Mouse (Mus musculus) liver, adult (tissue): Measurements from ENCODE around the gene Ttll8.

Experiments used
- GATA4 ChIP-seq: IDR thresholded peaks from 2 replicates; pipeline ENCODE4 v1.6.1; 2014; ENCODE audit warnings: mild to moderate bottlenecking, low read length; ENCODE audit not compliant: insufficient replicate concordance

Gene Ttll8

DNA sequence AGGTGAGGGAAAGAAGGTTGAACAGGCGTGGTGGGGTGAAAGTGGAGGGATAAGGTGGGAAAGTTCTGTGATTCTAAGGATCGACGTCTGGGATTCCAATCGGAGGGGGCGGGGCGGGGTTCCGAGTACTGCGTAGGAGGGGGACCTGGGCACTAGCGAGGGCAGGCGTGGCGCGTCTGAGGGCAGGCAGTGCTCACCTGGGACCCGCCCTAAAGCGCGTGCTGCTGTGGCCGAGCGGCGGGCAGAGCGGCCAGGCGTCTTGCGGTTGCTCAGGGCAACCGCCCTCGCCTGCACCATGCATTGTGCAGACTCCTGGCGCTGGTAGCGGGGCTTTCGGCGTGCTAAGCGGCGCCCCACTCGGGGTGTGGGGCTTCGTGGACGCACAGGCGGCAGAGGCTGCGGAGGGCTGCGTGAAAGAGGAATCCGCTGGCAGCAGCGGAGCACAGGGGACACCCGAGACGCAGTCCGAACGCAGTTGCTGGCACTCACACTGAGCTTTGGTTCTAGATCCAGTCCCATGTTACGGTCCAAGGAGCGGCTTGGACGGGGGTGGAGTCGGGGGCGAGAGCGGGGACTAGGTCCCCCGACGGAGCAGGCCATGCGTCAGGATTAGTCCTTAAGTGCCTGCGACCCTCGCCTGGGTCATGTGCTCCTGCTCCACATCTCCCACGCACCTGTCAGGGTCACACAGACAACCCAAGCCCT lies at the start of gene Ttll8:
Gene Ttll8, minus strand, starts transcription at position 51 of the 705 bp plus-strand sequence.
- TF ChIP-seq GATA4 = no peak

GRCm38 (mm10) chr15:89001245-89001644 lies 47.0 kb upstream of the Ttll8 start:
- TF ChIP-seq GATA4 = no peak

DNA sequence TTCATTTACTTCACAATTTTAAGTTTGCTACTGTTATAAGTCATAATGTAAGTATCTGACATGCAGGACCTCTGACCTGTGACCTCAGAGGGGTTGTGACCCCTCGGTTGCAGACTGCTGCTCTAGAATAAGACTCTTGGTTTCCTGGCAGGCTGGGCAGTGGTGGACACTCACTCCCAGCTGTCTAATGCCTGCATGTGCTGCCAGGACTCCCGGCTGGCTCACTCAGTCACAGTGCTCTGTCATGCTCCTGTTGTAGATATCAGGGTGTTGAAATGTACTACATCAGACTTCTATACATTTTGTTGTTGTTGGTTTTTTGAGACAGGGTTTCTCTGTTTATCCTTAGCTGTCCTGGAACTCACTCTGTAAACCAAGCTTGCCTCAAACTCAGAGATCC lies 46.1 kb upstream of the Ttll8 start:
- TF ChIP-seq GATA4 = no peak

DNA sequence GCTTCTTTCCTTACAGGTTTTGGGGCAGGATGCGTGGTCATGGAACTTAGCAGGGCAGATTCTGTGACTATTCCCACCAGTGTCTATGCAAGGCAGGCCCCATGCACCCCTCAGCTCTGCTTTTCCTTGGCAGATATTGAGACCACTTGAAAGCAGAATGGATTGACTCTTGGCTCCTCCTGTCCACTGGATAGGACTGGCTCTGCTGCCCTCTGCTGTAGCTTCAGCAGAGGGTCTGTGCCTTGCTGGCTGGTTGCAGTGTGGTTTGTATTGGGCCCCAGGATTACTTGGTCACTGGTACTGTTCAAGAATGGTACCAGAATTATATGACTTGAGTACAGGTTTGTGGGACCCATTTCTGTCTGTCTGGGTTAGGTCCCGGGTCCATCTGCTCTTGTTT lies 44.9 kb upstream of the Ttll8 start:
- no peak for TF ChIP-seq GATA4

DNA sequence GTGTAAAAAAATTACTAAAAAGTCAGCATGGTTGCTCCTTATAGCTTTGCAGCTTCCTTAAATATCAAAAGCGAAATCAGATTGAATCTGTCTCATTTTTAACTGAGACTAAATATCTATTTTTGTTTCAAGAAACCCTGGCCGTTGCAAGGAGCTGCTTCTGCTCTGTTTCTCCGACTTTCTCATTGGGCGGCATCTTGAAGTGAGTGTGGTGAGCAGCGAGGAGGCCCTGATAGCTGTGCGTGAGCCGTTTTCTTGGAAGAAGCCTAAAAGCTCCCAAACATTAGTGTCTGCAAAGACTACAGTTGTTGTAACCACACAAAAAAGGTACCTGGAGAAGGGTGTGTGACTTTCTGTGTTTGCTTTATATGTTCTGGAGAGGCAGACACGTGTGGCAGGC lies 44.4 kb upstream of the Ttll8 start:
- no peak for TF ChIP-seq GATA4

- TF ChIP-seq GATA4 = no peak
Measured at GRCm38 (mm10) chr15:88989236-88989635, 35.0 kb upstream of the Ttll8 start.

GRCm38 (mm10) chr15:88982534-88983079 lies 28.4 kb upstream of the Ttll8 start, which contains the start of gene Mov10l1:
Gene Mov10l1, plus strand, starts transcription at chr15:88982909.
- TF ChIP-seq GATA4 = no peak

GRCm38 (mm10) chr15:88979138-88979446 lies 24.9 kb upstream of the Ttll8 start:
- TF ChIP-seq GATA4 = no peak

DNA sequence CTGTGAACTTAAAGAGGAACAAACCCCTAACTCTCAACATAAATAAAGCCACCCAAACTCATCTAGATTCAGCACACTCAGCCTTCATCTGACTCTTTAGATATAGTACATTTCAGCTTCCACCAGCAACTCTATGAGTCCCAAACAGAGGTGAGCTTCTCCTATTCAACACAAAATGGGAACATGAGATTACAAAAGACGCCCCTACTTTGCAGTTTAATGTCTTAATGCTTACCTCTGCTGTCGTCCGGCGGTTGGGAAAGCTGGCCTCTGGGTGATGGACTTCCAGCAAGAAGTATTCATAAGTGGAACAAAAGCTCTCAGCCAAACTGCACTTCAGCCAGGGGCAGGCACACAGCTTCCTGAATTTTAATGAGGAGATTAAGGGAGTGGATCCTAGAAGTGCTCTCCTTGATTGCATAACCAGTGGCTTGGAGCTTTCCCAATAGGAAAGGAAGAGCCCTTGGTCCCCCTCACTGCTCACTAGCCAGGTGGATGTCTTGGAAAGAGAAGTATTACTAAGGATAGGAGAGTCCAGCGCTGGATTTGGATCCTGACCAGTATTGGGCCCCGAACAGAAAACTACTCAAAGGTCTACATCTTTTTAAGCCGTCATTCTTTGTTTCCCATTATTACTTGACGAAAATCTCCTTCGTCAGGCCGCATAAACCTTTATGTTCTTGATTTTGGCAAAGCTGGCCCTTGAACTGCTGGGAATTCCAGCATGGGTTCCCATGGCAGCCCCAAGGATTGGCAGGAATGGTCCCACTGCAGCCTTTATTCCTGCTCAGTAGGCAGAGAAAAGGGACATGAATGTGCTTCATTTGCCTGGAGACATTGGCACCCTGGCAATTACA lies 24.3 kb upstream of the Ttll8 start, which contains the start of gene Mlc1:
Gene Mlc1, minus strand, starts transcription at position 727 of the 857 bp plus-strand sequence.
- no peak for TF ChIP-seq GATA4

DNA sequence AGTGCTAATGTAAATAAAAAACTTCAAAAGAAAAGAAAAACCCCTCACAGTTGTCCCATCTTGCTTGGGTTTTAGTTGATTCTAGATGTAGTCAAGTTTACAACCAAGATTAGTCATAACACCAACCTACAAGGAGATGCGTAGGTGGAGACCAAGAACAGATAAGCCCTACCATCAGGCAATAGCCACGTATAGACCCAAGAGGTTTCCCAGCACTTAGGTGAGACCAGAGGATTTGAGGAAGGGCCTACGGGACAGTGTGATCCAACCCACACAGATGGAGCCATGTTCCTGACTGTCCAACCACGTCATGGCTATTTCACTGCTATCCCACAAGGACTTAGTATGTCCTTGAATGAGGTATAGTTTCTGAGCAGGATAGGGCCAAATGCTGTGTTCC lies 18.1 kb upstream of the Ttll8 start:
- TF ChIP-seq GATA4 = no peak

GRCm38 (mm10) chr15:88964070-88964578 lies 9.9 kb upstream of the Ttll8 start:
- TF ChIP-seq GATA4 = no peak

GRCm38 (mm10) chr15:88957522-88957921 lies 3.3 kb upstream of the Ttll8 start:
- no peak for TF ChIP-seq GATA4

GRCm38 (mm10) chr15:88955342-88955741 lies 1.1 kb upstream of the Ttll8 start:
- no peak for TF ChIP-seq GATA4

DNA sequence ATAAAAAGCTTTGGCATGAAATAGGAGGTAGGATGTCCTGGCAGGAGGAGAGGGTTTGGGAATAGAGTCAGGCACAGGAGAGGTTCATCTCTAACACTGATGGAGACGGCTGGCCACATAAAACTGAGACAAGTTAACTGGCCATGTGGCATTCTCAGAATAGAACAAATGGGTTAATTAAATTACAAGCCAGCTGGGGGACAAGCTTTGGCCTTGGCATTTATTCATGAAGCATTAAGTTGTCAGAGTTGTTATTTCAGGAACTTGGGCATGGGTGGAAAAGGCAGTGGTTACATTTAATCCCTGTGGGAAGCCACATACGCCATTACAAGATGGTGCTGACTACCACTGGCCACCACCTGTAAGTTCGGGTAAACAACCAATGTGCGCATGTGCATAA lies 3.0 kb downstream of the Ttll8 start:
- no peak for TF ChIP-seq GATA4

DNA sequence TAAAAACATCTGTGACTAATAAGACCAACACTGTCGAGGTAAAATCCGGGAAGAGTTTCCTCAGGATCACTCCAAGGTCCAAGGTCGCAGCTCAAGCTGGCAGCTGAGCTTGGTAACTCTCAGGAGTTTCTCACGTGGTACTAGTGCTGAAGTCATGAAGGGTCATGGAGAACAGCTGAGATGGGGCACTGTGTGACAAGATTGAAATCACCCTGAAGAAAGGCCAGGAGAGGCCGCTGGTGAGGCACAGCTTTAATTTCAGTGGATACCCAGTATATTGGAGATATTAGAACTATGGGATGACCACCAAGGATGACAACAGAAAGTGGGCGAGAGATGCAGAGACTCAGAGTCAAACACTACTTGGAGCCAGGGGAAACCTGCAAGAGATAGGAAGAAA lies 7.4 kb downstream of the Ttll8 start:
- TF ChIP-seq GATA4 = no peak

DNA sequence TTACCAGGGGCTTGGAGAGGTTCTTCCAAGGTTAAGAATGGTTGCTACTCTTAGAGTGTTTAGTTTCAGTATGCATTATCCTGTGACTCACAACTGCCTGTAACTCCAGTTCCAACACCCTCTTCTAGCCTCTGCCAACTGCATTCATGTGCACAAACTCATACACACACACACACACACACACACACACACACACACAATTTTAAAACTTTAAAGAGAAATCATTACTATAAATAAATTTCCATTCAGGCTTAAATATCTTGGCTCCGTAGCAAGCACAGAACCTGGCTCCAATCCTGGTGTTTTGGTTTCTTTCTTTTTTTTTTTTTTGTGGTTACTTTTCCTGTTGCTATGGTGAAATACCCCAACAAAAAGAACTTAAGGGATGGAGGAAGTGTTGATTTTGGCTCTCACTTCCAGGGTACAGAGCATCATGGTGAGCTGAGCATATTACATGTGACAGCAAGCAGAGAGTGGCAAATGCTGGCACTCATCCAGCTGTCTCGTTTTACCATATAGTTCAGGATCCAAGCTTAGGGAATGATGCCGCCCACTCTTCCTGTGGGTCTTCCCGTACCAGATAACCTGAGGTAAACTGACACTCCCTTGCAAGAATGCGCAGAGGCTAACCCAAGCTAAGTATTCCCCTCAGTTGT lies 10.2 kb downstream of the Ttll8 start:
- TF ChIP-seq GATA4 = no peak

GRCm38 (mm10) chr15:88942783-88943182 lies 11.4 kb downstream of the Ttll8 start:
- TF ChIP-seq GATA4 = no peak
